Mouse (Mus musculus) hindbrain, embryonic 15.5 days (tissue): Measurements from ENCODE around the gene Syne4. TPM values are rescaled to one million over a fixed set of nuclear protein-coding genes. Genes with fewer than 3 reads are reported as not detected.

Experiments used
- ATAC-seq: fragments of 200-750 bp; cut with Nextera tagmentation; 2 replicates; pipeline ENCODE4 v1.8.0; 2017; ENCODE audit warnings: low read depth, moderate number of reproducible peaks, moderate TSS enrichment; ENCODE audit not compliant: low FRiP score
- H3K27ac ChIP-seq: fragments of 300-500 bp; sonication (generic); replicated peaks from 2 replicates; pipeline ENCODE4 v1.5.1; 2015; ENCODE audit warnings: mild to moderate bottlenecking, inconsistent platforms
- H3K27me3 ChIP-seq: fragments of 300-500 bp; sonication (generic); 2 replicates; pipeline ENCODE4 v1.6.1; 2015; ENCODE audit warnings: control low read depth, inconsistent platforms
- H3K36me3 ChIP-seq: fragments of 300-500 bp; sonication (generic); 2 replicates; pipeline ENCODE4 v1.6.1; 2015; ENCODE audit warnings: control low read depth, inconsistent platforms
- H3K4me1 ChIP-seq: fragments of 300-500 bp; sonication (generic); replicated peaks from 2 replicates; pipeline ENCODE4 v1.6.1; 2015; ENCODE audit warnings: control low read depth, inconsistent platforms
- H3K4me2 ChIP-seq: fragments of 300-500 bp; sonication (generic); 2 replicates; pipeline ENCODE4 v1.6.1; 2015; ENCODE audit warnings: moderate library complexity, mild to moderate bottlenecking, inconsistent platforms
- H3K4me3 ChIP-seq: fragments of 300-500 bp; sonication (generic); 2 replicates; pipeline ENCODE4 v1.5.1; 2015; ENCODE audit warnings: mild to moderate bottlenecking, inconsistent platforms
- H3K9ac ChIP-seq: fragments of 300-500 bp; sonication (generic); 2 replicates; pipeline ENCODE4 v1.6.1; 2015; ENCODE audit warnings: inconsistent platforms
- H3K9me3 ChIP-seq: fragments of 300-500 bp; sonication (generic); 2 replicates; pipeline ENCODE4 v1.6.1; 2016; ENCODE audit warnings: control low read depth, inconsistent platforms
- WGBS: fragments of 180-500 bp; shearing (Covaris S2); methylation state at CpG from one replicate; pipeline ENCODE4 v1.1.7; 2015; 5-methylcytosine and 5-hydroxymethylcytosine counted together
- polyA plus RNA-seq: library from polyadenylated mRNA; unstranded; fragments of >200 nt; fragmentation: Nextera tagmentation; extraction: Ambion mirVana; gene quantifications from 2 replicates; pipeline ENCODE4 v1.2.1, GENCODE M21; 2015

The Syne4 gene
- polyA plus RNA-seq, 1 experiment from 2014 or later, result 19.1 TPM

DNA sequence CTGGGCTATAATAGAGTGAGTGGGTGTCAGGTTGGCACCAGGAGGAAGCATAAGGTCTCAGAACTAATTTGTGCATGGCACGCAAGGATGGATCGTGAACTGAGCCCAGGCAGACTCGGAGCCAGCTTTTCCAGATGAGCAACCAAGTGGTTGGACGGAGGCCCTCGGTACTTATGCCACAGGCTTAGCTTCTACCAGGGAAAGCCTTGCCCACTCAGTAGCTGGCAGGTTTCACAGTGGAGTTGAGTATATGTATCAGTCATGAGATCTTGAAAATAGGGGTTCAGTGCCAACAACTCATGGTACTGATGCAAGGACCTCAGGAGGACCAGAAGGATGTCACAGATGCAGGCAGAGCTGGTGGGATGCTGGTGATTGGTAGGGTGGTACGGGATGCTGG lies 21.1 kb downstream of the Syne4 start:
- Histone ChIP-seq H3K4me3 (no peak overlapping the region), H3K9me3 (no peaks in the 10 kb centered on the region), H3K27ac (no peak overlapping the region), H3K4me2 (no peak overlapping the region), H3K4me1 (peaks cover 33% of the 10 kb centered on the region), H3K9ac (no peak overlapping the region), H3K36me3 (no peaks in the 10 kb centered on the region), H3K27me3 (peaks cover 22% of the 10 kb centered on the region)
- no peak for ATAC-seq
- 68% methylated on average over 6 of the region's 6 CpGs for WGBS

GRCm38 (mm10) chr7:30336384-30336783 lies 21.8 kb downstream of the Syne4 start:
- Histone ChIP-seq H3K9me3 (no peaks in the 10 kb centered on the region), H3K4me3 (no peak overlapping the region), H3K27ac (no peak overlapping the region), H3K4me2 (no peak overlapping the region; the same call in 1 of the 2 replicates), H3K4me1 (peaks cover 32% of the 10 kb centered on the region), H3K9ac (no peak overlapping the region), H3K36me3 (no peaks in the 10 kb centered on the region), H3K27me3 (peaks cover 22% of the 10 kb centered on the region)
- peak; percentile 40; the same call in 1 of the 2 replicates for ATAC-seq
- WGBS, result under 1% methylated on average over 9 of the region's 9 CpGs

DNA sequence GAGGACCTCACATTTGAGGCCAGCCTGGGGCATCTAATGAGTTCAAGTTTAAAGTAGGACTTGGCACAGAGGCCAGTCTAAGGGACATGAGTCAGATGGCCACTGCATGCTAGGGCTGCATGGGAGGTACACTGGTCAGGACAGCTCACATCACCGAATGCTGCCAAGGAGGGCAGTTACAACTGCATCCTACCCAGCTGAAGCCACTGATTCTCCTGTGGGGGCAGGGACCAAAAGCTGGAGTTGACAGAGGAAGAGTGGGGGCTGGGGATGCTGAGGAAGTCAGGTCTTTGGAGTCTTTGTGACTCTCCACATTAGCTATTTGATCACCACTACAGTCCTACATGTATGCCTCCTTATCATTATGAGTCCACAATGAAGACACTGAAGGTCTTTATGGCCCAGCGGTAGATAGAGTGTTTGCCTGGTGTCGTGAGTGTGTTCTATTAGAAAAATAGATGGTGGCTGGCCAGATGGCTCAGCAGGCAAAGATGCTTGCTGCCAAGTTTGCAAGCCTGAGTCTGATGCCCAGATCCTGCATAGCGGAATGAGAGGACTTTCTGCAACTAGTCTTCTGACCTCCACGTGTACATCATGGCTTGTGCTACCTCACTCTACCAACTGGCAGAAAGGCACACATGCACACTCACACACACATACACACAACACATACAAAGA lies 25.0 kb downstream of the Syne4 start:
- Histone ChIP-seq H3K36me3 (no peaks in the 10 kb centered on the region), H3K27ac (no peak overlapping the region), H3K9ac (no peak overlapping the region), H3K4me3 (no peak overlapping the region), H3K4me1 (peaks cover 11% of the 10 kb centered on the region), H3K9me3 (no peaks in the 10 kb centered on the region), H3K27me3 (peaks cover 20% of the 10 kb centered on the region), H3K4me2 (no peak overlapping the region)
- WGBS, result 63% methylated on average over 5 of the region's 5 CpGs
- no peak for ATAC-seq

GRCm38 (mm10) chr7:30346635-30347379 lies 32.2 kb downstream of the Syne4 start:
- ATAC-seq, result no peak
- Histone ChIP-seq H3K4me2 (no peak overlapping the region), H3K9ac (no peak overlapping the region), H3K4me1 (peaks cover 16% of the 10 kb centered on the region), H3K27me3 (peaks cover 40% of the 10 kb centered on the region), H3K27ac (no peak overlapping the region), H3K36me3 (no peaks in the 10 kb centered on the region), H3K9me3 (no peaks in the 10 kb centered on the region), H3K4me3 (no peak overlapping the region)
- WGBS, result 29% methylated on average over 21 of the region's 21 CpGs

- H3K4me1 ChIP-seq, result peaks cover 16% of the 10 kb centered on the region
- no peaks in the 10 kb centered on the region for H3K36me3 ChIP-seq
- WGBS, result 1% methylated on average over 30 of the region's 30 CpGs
- H3K9me3 ChIP-seq, result no peaks in the 10 kb centered on the region
- ATAC-seq, result peak; percentile 64; the same call in 1 of the 2 replicates
- no peak overlapping the region for H3K9ac ChIP-seq
- peaks cover 40% of the 10 kb centered on the region for H3K27me3 ChIP-seq
- no peak overlapping the region for H3K27ac ChIP-seq
- peak overlapping the region; percentile 49 for H3K4me2 ChIP-seq
- peak overlapping the region; percentile 20; the same call in 1 of the 2 replicates for H3K4me3 ChIP-seq
Measured at GRCm38 (mm10) chr7:30347828-30348227, 33.2 kb downstream of the Syne4 start.

GRCm38 (mm10) chr7:30353279-30353822 lies 38.7 kb downstream of the Syne4 start:
- Histone ChIP-seq H3K4me1 (peaks cover 20% of the 10 kb centered on the region), H3K36me3 (peaks cover 12% of the 10 kb centered on the region; the same call in 1 of the 2 replicates), H3K9ac (no peak overlapping the region), H3K27me3 (peaks cover 13% of the 10 kb centered on the region), H3K9me3 (no peaks in the 10 kb centered on the region), H3K4me3 (no peak overlapping the region), H3K27ac (no peak overlapping the region), H3K4me2 (no peak overlapping the region)
- ATAC-seq, result 0 out of 2 replicates have a peak, but pooled peaks have one; percentile 40
- 16% methylated on average over 6 of the region's 6 CpGs for WGBS

DNA sequence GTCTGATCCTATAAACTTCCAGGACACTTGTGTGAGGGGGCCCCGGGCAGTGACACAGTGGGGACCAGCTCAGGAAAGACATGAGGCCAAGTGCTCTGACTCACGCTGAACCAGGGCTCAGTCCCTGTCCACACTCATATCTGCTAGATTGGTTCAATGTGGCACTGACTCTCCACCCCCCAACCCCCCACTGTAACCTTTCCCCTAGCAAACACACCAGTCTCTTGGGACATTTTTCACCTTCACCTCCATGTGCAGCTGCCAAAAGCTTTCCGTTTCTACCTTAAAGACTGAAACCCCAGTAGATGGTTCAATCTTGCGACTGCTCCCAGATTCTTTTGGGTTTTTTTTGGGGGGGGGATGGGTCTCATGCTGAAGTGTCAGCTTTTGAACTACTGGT lies 39.5 kb downstream of the Syne4 start:
- peaks cover 12% of the 10 kb centered on the region; the same call in 1 of the 2 replicates for H3K36me3 ChIP-seq
- 81% methylated on average over 4 of the region's 4 CpGs for whole genome bisulfite sequencing
- no peak overlapping the region for H3K27ac ChIP-seq
- H3K9ac ChIP-seq, result no peak overlapping the region
- peaks cover 26% of the 10 kb centered on the region for H3K4me1 ChIP-seq
- no peak for ATAC-seq
- H3K4me2 ChIP-seq, result no peak overlapping the region
- H3K4me3 ChIP-seq, result no peak overlapping the region
- peaks cover 8% of the 10 kb centered on the region; the same call in 1 of the 2 replicates for H3K27me3 ChIP-seq
- no peaks in the 10 kb centered on the region for H3K9me3 ChIP-seq

DNA sequence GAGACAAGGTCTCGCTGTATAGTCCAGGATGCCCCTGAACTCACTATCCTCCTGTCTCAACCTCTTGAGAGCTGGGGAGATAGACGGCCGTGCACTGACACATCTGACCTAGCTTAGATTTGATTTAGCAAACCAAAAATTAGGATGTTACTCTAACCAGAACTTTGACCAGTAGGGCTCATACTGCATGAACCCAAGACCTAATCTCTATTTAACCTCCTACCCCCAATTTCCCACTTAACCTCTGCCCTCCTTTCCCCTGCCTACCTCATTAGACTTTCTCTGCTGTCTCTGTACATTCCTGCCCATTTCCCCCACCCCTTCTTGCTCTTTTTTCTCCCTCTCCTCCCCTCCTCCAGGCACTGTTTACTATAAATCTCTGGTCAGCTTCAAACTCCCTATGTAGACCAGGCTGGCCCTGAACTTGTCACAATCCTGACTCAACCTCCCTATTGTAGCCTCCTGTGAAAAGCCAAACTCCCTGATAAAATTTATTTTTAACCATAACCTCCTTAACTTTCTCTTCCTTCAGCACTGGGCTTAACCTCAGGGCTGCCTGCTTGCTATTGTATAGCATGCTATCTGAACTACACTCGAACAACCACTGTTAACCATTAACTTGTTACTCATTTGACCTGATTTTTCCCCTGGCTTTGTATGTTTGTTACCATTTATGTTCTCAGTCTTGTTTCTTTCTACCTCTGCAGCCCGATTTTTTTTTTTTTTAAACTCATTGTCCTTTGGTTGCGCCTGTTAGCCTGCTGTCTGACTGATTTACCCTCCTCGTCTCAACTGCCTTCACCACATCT lies 44.0 kb downstream of the Syne4 start:
- WGBS, result 60% methylated on average over 7 of the region's 7 CpGs
- Histone ChIP-seq H3K9ac (0 out of 2 replicates have a peak overlapping the region, but pooled peaks have one; percentile 8), H3K36me3 (peaks cover 14% of the 10 kb centered on the region), H3K9me3 (no peaks in the 10 kb centered on the region), H3K4me2 (peak overlapping the region; percentile 42), H3K27me3 (no peaks in the 10 kb centered on the region), H3K4me3 (peak overlapping the region; percentile 6; the same call in 1 of the 2 replicates), H3K4me1 (peaks cover 67% of the 10 kb centered on the region), H3K27ac (no peak overlapping the region)
- ATAC-seq, result no peak

DNA sequence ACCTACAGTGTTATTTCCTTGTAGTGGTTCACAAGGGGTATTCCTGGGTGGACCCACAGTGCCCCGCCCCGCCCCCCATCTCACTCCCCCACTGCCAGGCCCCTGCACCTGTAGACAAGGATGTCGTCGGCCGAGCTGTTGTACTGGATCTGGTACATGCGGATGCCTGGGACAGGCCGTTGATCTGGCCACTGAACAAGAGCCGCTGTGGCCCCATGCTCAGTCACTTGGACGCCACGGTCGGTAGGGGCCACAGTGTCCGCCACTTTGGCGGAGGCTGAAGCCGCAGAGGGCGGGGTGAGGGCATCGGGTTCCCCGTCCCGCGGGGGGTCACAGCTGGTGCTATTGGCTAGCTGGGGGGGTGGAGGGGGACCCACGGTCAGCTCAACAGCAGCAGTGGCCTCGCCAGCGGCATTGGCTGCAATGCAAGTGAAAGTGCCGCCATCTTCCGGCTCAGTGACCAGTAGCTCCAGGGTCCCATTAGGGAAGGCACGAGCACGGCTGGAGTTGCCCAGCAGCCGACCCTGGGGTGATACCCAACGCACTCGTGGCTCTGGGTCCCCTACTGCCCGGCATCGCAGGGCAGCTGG lies 44.8 kb downstream of the Syne4 start:
- 65% methylated on average over 31 of the region's 31 CpGs for WGBS
- no peaks in the 10 kb centered on the region for H3K9me3 ChIP-seq
- no peaks in the 10 kb centered on the region for H3K27me3 ChIP-seq
- H3K9ac ChIP-seq, result 0 out of 2 replicates have a peak overlapping the region, but pooled peaks have one; percentile 8
- H3K4me2 ChIP-seq, result peak overlapping the region; percentile 42
- no peak overlapping the region for H3K27ac ChIP-seq
- H3K36me3 ChIP-seq, result peaks cover 14% of the 10 kb centered on the region
- peak overlapping the region; percentile 6; the same call in 1 of the 2 replicates for H3K4me3 ChIP-seq
- ATAC-seq, result no peak
- peaks cover 68% of the 10 kb centered on the region for H3K4me1 ChIP-seq

GRCm38 (mm10) chr7:30360028-30360427 lies 45.4 kb downstream of the Syne4 start:
- WGBS, result 92% methylated on average over 17 of the region's 17 CpGs
- Histone ChIP-seq H3K4me1 (peaks cover 68% of the 10 kb centered on the region), H3K4me2 (peak overlapping the region; percentile 83), H3K27ac (no peak overlapping the region), H3K27me3 (no peaks in the 10 kb centered on the region), H3K36me3 (peaks cover 13% of the 10 kb centered on the region), H3K9me3 (no peaks in the 10 kb centered on the region), H3K9ac (no peak overlapping the region), H3K4me3 (0 out of 2 replicates have a peak overlapping the region, but pooled peaks have one; percentile 6)
- no peak for ATAC-seq
